Mouse (Mus musculus): ENCODE measurements around the gene Tcf7l2. TPM values are rescaled to one million over a fixed set of nuclear protein-coding genes. Genes with fewer than 3 reads are reported as not detected.
A peak's percentile ranks its signal among the peaks of the same experiment; 100 is the strongest.

Gene Tcf7l2
- polyA plus RNA-seq, 1 experiment from 2014 or later = 57.1 TPM

DNA sequence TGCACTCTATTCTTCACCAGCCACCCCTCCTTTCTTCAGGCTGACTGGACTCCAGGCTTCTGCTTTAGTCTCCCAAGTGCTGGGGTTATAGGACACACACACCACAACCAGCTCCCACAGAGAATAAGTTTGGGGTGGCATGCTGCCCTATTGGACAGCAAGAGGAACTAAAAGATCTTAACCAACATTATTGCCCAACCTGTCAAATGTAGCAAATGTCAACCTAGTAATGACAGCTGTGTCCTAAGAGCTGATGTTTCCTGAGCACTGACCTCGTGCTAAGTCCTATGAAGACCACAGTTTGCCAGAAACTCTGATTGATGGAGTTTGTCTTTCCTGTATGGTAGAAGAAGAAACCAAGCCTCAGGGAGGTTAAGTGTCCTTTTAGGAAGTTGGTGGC lies 61.5 kb downstream of the Tcf7l2 start:
- no peak for ATAC-seq
- no peaks in the 10 kb centered on the region for H3K9me3 ChIP-seq (ENCODE audit: control insufficient read depth, low read length)
- 69% methylated on average over 1 of the region's 1 CpGs for WGBS

GRCm38 (mm10) chr19:55803797-55804196 lies 62.2 kb downstream of the Tcf7l2 start:
- no peaks in the 10 kb centered on the region for H3K9me3 ChIP-seq (ENCODE audit: control insufficient read depth, low read length)
- H3K27ac ChIP-seq (ENCODE audit: low read length) = no peak overlapping the region
- H3K4me3 ChIP-seq (ENCODE audit: low read length) = no peak overlapping the region
- peaks cover 21% of the 10 kb centered on the region for H3K4me1 ChIP-seq (ENCODE audit: control insufficient read depth, insufficient read depth, low read length)
- H3K4me2 ChIP-seq (ENCODE audit: low read depth, low read length) = no peak overlapping the region
- H3K9ac ChIP-seq (ENCODE audit: low read depth, low read length) = no peak overlapping the region
- H3K27me3 ChIP-seq (replicated peaks; ENCODE audit: control insufficient read depth, insufficient read depth, low read length) = no peaks in the 10 kb centered on the region
- ATAC-seq = no peak
- no peaks in the 10 kb centered on the region for H3K36me3 ChIP-seq (ENCODE audit: control insufficient read depth, insufficient read depth, low read length)
- WGBS = 86% methylated on average over 12 of the region's 12 CpGs

More for the DNA sequence above, 61.5 kb downstream of the Tcf7l2 start:
- Histone ChIP-seq H3K4me1 (ENCODE audit: control insufficient read depth, insufficient read depth, low read length) (peaks cover 21% of the 10 kb centered on the region), H3K36me3 (ENCODE audit: control insufficient read depth, insufficient read depth, low read length) (no peaks in the 10 kb centered on the region), H3K27me3 (replicated peaks; ENCODE audit: control insufficient read depth, insufficient read depth, low read length) (no peaks in the 10 kb centered on the region), H3K27ac (ENCODE audit: low read length) (no peak overlapping the region), H3K4me2 (ENCODE audit: low read depth, low read length) (no peak overlapping the region), H3K4me3 (ENCODE audit: low read length) (no peak overlapping the region), H3K9ac (ENCODE audit: low read depth, low read length) (no peak overlapping the region)

DNA sequence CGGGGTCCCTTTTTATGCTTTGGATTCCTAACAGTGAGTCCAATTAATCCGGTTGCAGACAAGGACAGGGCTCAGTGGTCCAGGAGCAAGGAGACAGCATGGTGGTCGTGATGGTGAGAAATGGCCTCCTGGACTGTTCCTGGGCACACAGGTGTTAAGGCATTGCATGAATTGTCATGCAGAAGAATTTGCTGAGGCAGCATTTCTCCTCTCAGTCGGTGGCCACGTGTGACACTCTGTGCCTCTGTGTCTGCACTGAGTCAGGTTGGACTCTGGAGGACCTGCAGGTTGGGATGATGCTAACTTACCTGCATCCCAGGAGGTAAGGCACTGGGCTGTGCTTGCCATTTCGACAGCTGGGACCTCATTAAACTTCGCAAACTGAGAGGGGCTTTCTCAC lies 63.2 kb downstream of the Tcf7l2 start:
- Histone ChIP-seq H3K9me3 (ENCODE audit: control insufficient read depth, low read length) (no peaks in the 10 kb centered on the region), H3K4me2 (ENCODE audit: low read depth, low read length) (no peak overlapping the region)
- 80% methylated on average over 7 of the region's 7 CpGs for WGBS

GRCm38 (mm10) chr19:55806434-55807193 lies 65.0 kb downstream of the Tcf7l2 start:
- H3K4me1 ChIP-seq (ENCODE audit: control insufficient read depth, insufficient read depth, low read length) = peaks cover 21% of the 10 kb centered on the region
- no peaks in the 10 kb centered on the region for H3K27me3 ChIP-seq (replicated peaks; ENCODE audit: control insufficient read depth, insufficient read depth, low read length)
- 0 out of 2 replicates have a peak overlapping the region, but pooled peaks have one; percentile 11 for H3K4me2 ChIP-seq (ENCODE audit: low read depth, low read length)
- no peaks in the 10 kb centered on the region for H3K9me3 ChIP-seq (ENCODE audit: control insufficient read depth, low read length)
- no peak overlapping the region for H3K4me3 ChIP-seq (ENCODE audit: low read length)
- ATAC-seq = peak; percentile 70
- no peaks in the 10 kb centered on the region for H3K36me3 ChIP-seq (ENCODE audit: control insufficient read depth, insufficient read depth, low read length)
- H3K27ac ChIP-seq (ENCODE audit: low read length) = peak overlapping the region; percentile 20
- H3K9ac ChIP-seq (ENCODE audit: low read depth, low read length) = no peak overlapping the region
- 36% methylated on average over 12 of the region's 12 CpGs for WGBS

More for the DNA sequence above, 63.2 kb downstream of the Tcf7l2 start:
- Histone ChIP-seq H3K36me3 (ENCODE audit: control insufficient read depth, insufficient read depth, low read length) (no peaks in the 10 kb centered on the region), H3K27ac (ENCODE audit: low read length) (no peak overlapping the region), H3K4me1 (ENCODE audit: control insufficient read depth, insufficient read depth, low read length) (peaks cover 21% of the 10 kb centered on the region), H3K27me3 (replicated peaks; ENCODE audit: control insufficient read depth, insufficient read depth, low read length) (no peaks in the 10 kb centered on the region), H3K9ac (ENCODE audit: low read depth, low read length) (no peak overlapping the region), H3K4me3 (ENCODE audit: low read length) (no peak overlapping the region)
- no peak for ATAC-seq

DNA sequence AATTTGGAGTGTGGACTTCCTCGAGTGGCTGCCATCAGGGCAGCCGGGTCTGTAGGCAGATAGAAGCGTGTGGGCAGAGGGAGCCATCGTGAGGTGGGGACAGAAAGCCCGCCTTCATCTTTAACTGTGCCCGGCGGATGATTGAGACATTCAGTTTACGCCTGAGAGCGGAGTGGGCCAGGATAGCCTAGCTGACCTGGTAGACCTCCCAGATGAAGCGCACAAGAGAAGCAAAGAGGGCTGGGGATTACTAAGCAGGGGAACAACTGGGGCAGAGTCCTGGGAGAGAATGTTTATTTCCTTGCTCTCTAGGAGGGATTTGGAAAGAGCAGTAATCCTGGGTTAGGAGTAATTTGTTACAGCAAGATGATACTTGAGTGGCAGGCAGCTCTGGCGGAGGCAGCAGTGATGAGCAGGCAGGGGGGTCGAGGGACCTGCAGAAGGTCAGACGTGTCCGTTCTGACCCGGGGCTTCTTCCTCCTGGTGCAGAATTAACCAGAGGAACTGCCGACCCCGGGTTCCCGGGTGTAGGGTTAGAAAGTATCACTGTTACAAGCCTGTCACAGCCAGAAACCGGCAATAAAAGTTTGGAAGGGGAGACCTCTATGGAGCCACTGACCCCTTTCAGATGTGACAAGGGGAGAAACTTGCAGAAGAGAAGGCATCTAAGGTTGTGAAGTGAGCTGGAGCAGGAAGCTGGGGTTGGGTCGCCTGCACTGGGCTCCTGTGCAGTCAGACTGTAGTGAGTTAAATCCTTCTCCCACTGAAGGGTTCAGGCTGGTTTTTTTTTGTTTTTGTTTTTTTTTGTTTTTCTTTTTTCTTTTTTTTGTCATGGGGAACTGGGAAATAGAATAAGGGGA lies 65.8 kb downstream of the Tcf7l2 start:
- H3K36me3 ChIP-seq (ENCODE audit: control insufficient read depth, insufficient read depth, low read length) = no peaks in the 10 kb centered on the region
- WGBS = 32% methylated on average over 20 of the region's 20 CpGs
- no peaks in the 10 kb centered on the region for H3K9me3 ChIP-seq (ENCODE audit: control insufficient read depth, low read length)
- peak overlapping the region; percentile 20; the same call in 1 of the 2 replicates for H3K27ac ChIP-seq (ENCODE audit: low read length)
- 0 out of 2 replicates have a peak overlapping the region, but pooled peaks have one; percentile 11 for H3K4me2 ChIP-seq (ENCODE audit: low read depth, low read length)
- peaks cover 21% of the 10 kb centered on the region for H3K4me1 ChIP-seq (ENCODE audit: control insufficient read depth, insufficient read depth, low read length)
- no peak overlapping the region for H3K9ac ChIP-seq (ENCODE audit: low read depth, low read length)
- ATAC-seq = peak; percentile 4; the same call in 1 of the 2 replicates
- no peaks in the 10 kb centered on the region for H3K27me3 ChIP-seq (replicated peaks; ENCODE audit: control insufficient read depth, insufficient read depth, low read length)
- no peak overlapping the region for H3K4me3 ChIP-seq (ENCODE audit: low read length)

DNA sequence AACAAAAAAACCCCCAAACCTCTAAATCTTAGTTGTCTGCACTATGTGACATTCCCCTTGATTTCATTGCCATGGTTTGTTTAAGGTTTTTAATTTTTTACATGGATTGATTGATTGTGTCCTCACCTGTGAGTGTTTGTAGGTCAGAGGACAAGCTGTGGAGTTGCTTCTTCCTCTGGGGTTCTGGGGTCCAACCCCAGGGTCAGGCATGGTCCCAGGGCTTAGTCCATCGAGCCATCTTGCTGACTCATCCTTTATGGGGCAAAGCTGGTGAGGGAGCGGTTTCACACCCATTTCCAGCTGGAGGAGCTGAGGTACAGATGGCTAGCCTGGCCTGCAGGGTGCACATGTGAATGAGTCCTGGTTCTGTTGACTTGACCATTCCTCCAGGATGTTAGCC lies 66.7 kb downstream of the Tcf7l2 start:
- Histone ChIP-seq H3K9me3 (ENCODE audit: control insufficient read depth, low read length) (no peaks in the 10 kb centered on the region), H3K27ac (ENCODE audit: low read length) (no peak overlapping the region), H3K9ac (ENCODE audit: low read depth, low read length) (no peak overlapping the region), H3K4me1 (ENCODE audit: control insufficient read depth, insufficient read depth, low read length) (peaks cover 21% of the 10 kb centered on the region), H3K4me3 (ENCODE audit: low read length) (no peak overlapping the region), H3K4me2 (ENCODE audit: low read depth, low read length) (no peak overlapping the region), H3K36me3 (ENCODE audit: control insufficient read depth, insufficient read depth, low read length) (no peaks in the 10 kb centered on the region), H3K27me3 (replicated peaks; ENCODE audit: control insufficient read depth, insufficient read depth, low read length) (no peaks in the 10 kb centered on the region)
- no peak for ATAC-seq
- WGBS = 72% methylated on average over 2 of the region's 2 CpGs

- no peaks in the 10 kb centered on the region for H3K27me3 ChIP-seq (replicated peaks; ENCODE audit: control insufficient read depth, insufficient read depth, low read length)
- H3K4me3 ChIP-seq (ENCODE audit: low read length) = no peak overlapping the region
- peaks cover 26% of the 10 kb centered on the region for H3K4me1 ChIP-seq (ENCODE audit: control insufficient read depth, insufficient read depth, low read length)
- no peaks in the 10 kb centered on the region for H3K9me3 ChIP-seq (ENCODE audit: control insufficient read depth, low read length)
- H3K9ac ChIP-seq (ENCODE audit: low read depth, low read length) = no peak overlapping the region
- no peak overlapping the region for H3K4me2 ChIP-seq (ENCODE audit: low read depth, low read length)
- no peak for ATAC-seq
- no peaks in the 10 kb centered on the region for H3K36me3 ChIP-seq (ENCODE audit: control insufficient read depth, insufficient read depth, low read length)
- H3K27ac ChIP-seq (ENCODE audit: low read length) = no peak overlapping the region
- WGBS = 76% methylated on average over 4 of the region's 4 CpGs
Measured at GRCm38 (mm10) chr19:55809539-55809938, 67.9 kb downstream of the Tcf7l2 start.

DNA sequence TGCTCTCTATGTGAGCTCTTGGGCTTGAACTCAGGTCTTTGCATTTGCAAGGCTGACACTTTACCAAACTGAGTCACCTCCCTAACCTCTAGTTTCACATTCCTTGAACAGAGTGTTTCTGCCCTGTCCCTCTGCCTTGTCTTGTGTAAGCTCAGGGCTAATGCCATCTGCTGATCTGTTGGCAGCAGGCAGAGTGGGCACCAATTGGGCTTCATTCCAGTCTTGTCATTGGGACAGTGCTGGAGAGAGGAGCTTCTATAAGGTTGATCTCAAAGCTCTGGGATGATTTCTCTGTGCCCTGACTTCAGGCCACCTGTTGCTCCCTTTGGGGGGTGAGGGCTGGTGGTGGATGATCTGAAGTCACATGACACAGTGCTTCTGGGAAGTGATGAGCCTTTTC lies 70.6 kb downstream of the Tcf7l2 start:
- no peaks in the 10 kb centered on the region for H3K9me3 ChIP-seq (ENCODE audit: control insufficient read depth, low read length)
- no peak overlapping the region for H3K9ac ChIP-seq (ENCODE audit: low read depth, low read length)
- H3K4me2 ChIP-seq (ENCODE audit: low read depth, low read length) = no peak overlapping the region
- no peaks in the 10 kb centered on the region for H3K36me3 ChIP-seq (ENCODE audit: control insufficient read depth, insufficient read depth, low read length)
- no peak for ATAC-seq
- H3K4me3 ChIP-seq (ENCODE audit: low read length) = no peak overlapping the region
- H3K4me1 ChIP-seq (ENCODE audit: control insufficient read depth, insufficient read depth, low read length) = peaks cover 20% of the 10 kb centered on the region
- no peaks in the 10 kb centered on the region for H3K27me3 ChIP-seq (replicated peaks; ENCODE audit: control insufficient read depth, insufficient read depth, low read length)
- H3K27ac ChIP-seq (ENCODE audit: low read length) = no peak overlapping the region

DNA sequence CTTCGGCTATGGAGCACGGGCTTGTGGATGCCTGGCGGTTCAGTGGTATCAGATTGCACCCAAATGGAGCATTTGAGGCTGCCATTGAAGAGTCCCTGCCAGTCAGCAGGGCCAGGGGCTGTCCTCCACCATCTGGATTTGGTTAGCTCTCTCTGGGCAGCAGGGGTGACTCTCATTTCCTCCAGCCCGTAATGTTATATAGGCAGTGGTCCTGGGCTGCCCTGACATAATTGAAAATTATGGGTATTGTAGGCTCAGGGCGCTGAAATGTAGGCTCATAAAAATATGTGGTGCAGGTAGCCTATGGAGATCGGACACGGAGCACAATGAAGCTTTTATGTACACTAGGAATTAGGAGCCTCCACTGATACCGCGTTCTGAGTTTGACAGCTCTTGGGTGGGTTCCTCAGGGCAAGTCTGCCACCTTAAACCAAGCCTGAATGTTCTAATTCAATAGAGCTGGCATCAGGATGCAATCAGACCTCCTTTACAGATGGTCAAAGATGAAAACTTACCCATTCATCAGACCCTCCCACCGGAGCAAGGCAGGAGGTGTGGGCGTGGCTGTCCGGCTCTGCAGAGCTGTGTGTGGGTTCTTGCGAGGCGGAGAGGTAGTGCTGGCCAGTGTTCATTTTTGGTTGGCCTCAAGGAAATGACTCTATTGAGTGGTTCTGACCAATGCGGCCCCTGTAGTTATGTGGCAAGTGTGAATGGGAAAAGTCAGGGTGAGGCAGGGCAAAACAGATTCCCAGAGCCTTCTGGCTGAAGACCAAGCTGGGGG lies 73.6 kb downstream of the Tcf7l2 start:
- H3K9ac ChIP-seq (ENCODE audit: low read depth, low read length) = no peak overlapping the region
- no peak overlapping the region for H3K4me3 ChIP-seq (ENCODE audit: low read length)
- peaks cover 13% of the 10 kb centered on the region for H3K4me1 ChIP-seq (ENCODE audit: control insufficient read depth, insufficient read depth, low read length)
- no peaks in the 10 kb centered on the region for H3K9me3 ChIP-seq (ENCODE audit: control insufficient read depth, low read length)
- H3K4me2 ChIP-seq (ENCODE audit: low read depth, low read length) = no peak overlapping the region
- no peak for ATAC-seq
- no peak overlapping the region for H3K27ac ChIP-seq (ENCODE audit: low read length)
- H3K27me3 ChIP-seq (replicated peaks; ENCODE audit: control insufficient read depth, insufficient read depth, low read length) = no peaks in the 10 kb centered on the region
- WGBS = 60% methylated on average over 15 of the region's 15 CpGs
- 0 out of 2 replicates have a peak, but pooled peaks cover 6% of the 10 kb centered on the region for H3K36me3 ChIP-seq (ENCODE audit: control insufficient read depth, insufficient read depth, low read length)

Data from intestine, embryonic 16.5 days (tissue).